Mouse (Mus musculus): Measurements from ENCODE around the gene Cst6. TPM values are rescaled to one million over a fixed set of nuclear protein-coding genes. Genes with fewer than 3 reads are reported as not detected.
A peak's percentile ranks its signal among the peaks of the same experiment; 100 is the strongest.

Cst6 gene
- total RNA-seq, 2 experiments from 2014 or later = 26.7 to 28.3 TPM

GRCm38 (mm10) chr19:5294972-5295735, 54.2 kb downstream of the Cst6 start, which contains the start of gene Sf3b2:
TSS of gene Sf3b2 (minus strand) at chr19:5295455.
- intact Hi-C loops (cut with DNase I) = no loop called here

More at GRCm38 (mm10) chr19:5294972-5295735, 54.2 kb downstream of the Cst6 start, which contains the start of gene Sf3b2:
- DNase-seq = peak; percentile 97 to 98

Other genes with a start within 250 kb of the Cst6 start
- gene Rab1b, start 242.5 kb downstream of the Cst6 start, total RNA-seq (2021) = 100 to 1,000 TPM; 103 to 110 TPM
- gene Klc2, start 231.0 kb downstream of the Cst6 start, total RNA-seq (2021) = 10 to 100 TPM; 53.0 to 56.6 TPM
- gene Pacs1, start 76.5 kb downstream of the Cst6 start, total RNA-seq (2021) = 1 to 10 TPM; 5.0 to 6.3 TPM
- gene Sf3b2, start 54.1 kb downstream of the Cst6 start, total RNA-seq (2021) = 10 to 100 TPM; 63.4 to 65.9 TPM
- gene Gal3st3, start 51.2 kb downstream of the Cst6 start, total RNA-seq (2021) = under 1 TPM in 1 of 2 experiments, not detected in 1; 0.10 TPM
- not detected for gene Catsper1, start 13.8 kb downstream of the Cst6 start, total RNA-seq (2021)
- 10 to 100 TPM; 12.6 to 13.6 TPM for gene Eif1ad, start 17.2 kb upstream of the Cst6 start, total RNA-seq (2021)
- 100 to 1,000 TPM; 116 to 124 TPM for gene Banf1, start 17.6 kb upstream of the Cst6 start, total RNA-seq (2021)
- 10 to 100 TPM; 34.3 to 38.0 TPM for gene Sart1, start 39.1 kb upstream of the Cst6 start, total RNA-seq (2021)
- gene Tsga10ip, start 53.0 kb upstream of the Cst6 start, total RNA-seq (2021) = under 1 TPM; 0.52 to 0.64 TPM
- 100 to 1,000 TPM; 531 to 582 TPM for gene Drap1, start 75.4 kb upstream of the Cst6 start, total RNA-seq (2021)
- gene AI837181, start 75.6 kb upstream of the Cst6 start, total RNA-seq (2021) = 10 to 100 TPM; 32.7 to 33.6 TPM
- gene Fosl1, start 98.0 kb upstream of the Cst6 start, total RNA-seq (2021) = not detected
- 1 to 10 TPM; 4.7 to 6.0 TPM for gene Ccdc85b, start 108.3 kb upstream of the Cst6 start, total RNA-seq (2021)
- gene Fibp, start 111.0 kb upstream of the Cst6 start, total RNA-seq (2021) = 10 to 100 TPM; 35.2 to 41.5 TPM
- gene Ctsw, start 118.9 kb upstream of the Cst6 start, total RNA-seq (2021) = not detected
- gene Efemp2, start 124.4 kb upstream of the Cst6 start, total RNA-seq (2021) = 1 to 10 TPM; 5.3 to 6.3 TPM
- 10 to 100 TPM; 16.1 to 19.8 TPM for gene Mus81, start 138.8 kb upstream of the Cst6 start, total RNA-seq (2021)
- gene Cfl1, start 140.9 kb upstream of the Cst6 start, total RNA-seq (2021) = 10 to 100 TPM; 67.8 to 72.7 TPM
- gene 1700020D05Rik, start 154.2 kb upstream of the Cst6 start, total RNA-seq (2021) = under 1 TPM; 0.33 to 0.59 TPM
- gene Snx32, start 161.0 kb upstream of the Cst6 start, total RNA-seq (2021) = 1 to 10 TPM; 5.2 to 7.8 TPM
- not detected for gene Ovol1, start 211.1 kb upstream of the Cst6 start, total RNA-seq (2021)
- gene Ap5b1, start 218.5 kb upstream of the Cst6 start, total RNA-seq (2021) = 1 to 10 TPM; 1.9 to 2.0 TPM